Mouse (Mus musculus) liver, embryonic 14.5 days (tissue): ENCODE measurements around the gene Ell3.

Experiments used
- CTCF ChIP-seq: IDR thresholded peaks from 2 replicates; pipeline ENCODE4 v1.5.1; 2016; ENCODE audit warnings: antibody characterized with exemption, low read depth, control low read depth
- EP300 ChIP-seq: IDR thresholded peaks from 2 replicates; pipeline ENCODE4 v1.6.1; 2016; ENCODE audit warnings: antibody characterized with exemption, low read depth

DNA sequence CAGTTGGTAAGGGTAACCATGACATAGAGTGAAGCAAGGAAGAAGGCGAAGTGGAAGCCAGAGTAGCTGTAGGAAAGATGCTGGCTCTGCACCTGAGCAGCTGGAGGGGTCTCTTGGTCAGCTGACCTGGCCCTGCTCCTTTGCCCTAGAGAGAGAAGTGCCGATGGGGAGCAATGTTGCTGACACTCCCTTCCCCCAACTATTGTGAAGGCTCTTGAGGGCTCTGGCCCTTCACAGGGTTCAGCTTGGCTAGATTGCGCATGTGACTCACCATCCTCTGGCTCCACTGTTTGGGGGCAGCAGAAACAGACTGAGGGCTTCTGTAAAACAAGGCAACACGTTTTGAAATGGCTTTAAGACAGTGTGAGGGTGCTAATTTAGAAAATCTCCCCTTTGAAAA is 8.3 kb upstream of the Ell3 start:
- TF ChIP-seq CTCF (no peak), EP300 (no peak)
